Mouse (Mus musculus) midbrain, embryonic 14.5 days (tissue): ENCODE data around the gene Sh3tc1. TPM values are rescaled to one million over a fixed set of nuclear protein-coding genes. Genes with fewer than 3 reads are reported as not detected.

Experiments used
- ATAC-seq: fragments of 200-750 bp; cut with Nextera tagmentation; 2 replicates; pipeline ENCODE4 v1.8.0; 2017; ENCODE audit warnings: moderate number of reproducible peaks, moderate library complexity; ENCODE audit not compliant: low FRiP score, low TSS enrichment
- DNase-seq: peaks from one replicate; pipeline ENCODE4 v3.0.0-alpha.2; 2015
- H3K27ac ChIP-seq: fragments of 300-500 bp; sonication (generic); replicated peaks from 2 replicates; pipeline ENCODE4 v1.5.1; 2014; ENCODE audit warnings: mild to moderate bottlenecking, low read depth, low read length, moderate library complexity
- H3K27me3 ChIP-seq: fragments of 300-500 bp; sonication (generic); 2 replicates; pipeline ENCODE4 v1.6.1; 2014; ENCODE audit warnings: low read length, control low read depth, mixed read lengths; ENCODE audit not compliant: control insufficient read depth, insufficient read depth
- H3K36me3 ChIP-seq: fragments of 300-500 bp; sonication (generic); 2 replicates; pipeline ENCODE4 v1.6.1; 2014; ENCODE audit warnings: low read length, control low read depth; ENCODE audit not compliant: control insufficient read depth, insufficient read depth
- H3K4me1 ChIP-seq: fragments of 300-500 bp; sonication (generic); 2 replicates; pipeline ENCODE4 v1.6.1; 2014; ENCODE audit warnings: mild to moderate bottlenecking, antibody characterized with exemption, low read length, control low read depth; ENCODE audit not compliant: control insufficient read depth, insufficient read depth
- H3K4me2 ChIP-seq: fragments of 300-500 bp; sonication (generic); 2 replicates; pipeline ENCODE4 v1.6.1; 2014; ENCODE audit warnings: mild to moderate bottlenecking, low read length, moderate library complexity
- H3K4me3 ChIP-seq: fragments of 300-500 bp; sonication (generic); replicated peaks from 2 replicates; pipeline ENCODE4 v1.5.1; 2014; ENCODE audit warnings: low read depth, low read length
- H3K9ac ChIP-seq: fragments of 300-500 bp; sonication (generic); replicated peaks from 2 replicates; pipeline ENCODE4 v1.6.1; 2014; ENCODE audit warnings: mild to moderate bottlenecking, low read length, moderate library complexity
- H3K9me3 ChIP-seq: fragments of 300-500 bp; sonication (generic); 2 replicates; pipeline ENCODE4 v1.6.1; 2016; ENCODE audit warnings: low read length, control low read depth, mixed read lengths; ENCODE audit not compliant: control insufficient read depth
- WGBS: fragments of 180-500 bp; shearing (Covaris S2); extraction: QIAGEN DNeasy Blood & Tissue Kit; methylation state at CpG from one replicate; pipeline ENCODE4 v1.1.7; 2014; 5-methylcytosine and 5-hydroxymethylcytosine counted together
- polyA plus RNA-seq: library from polyadenylated mRNA; unstranded; fragments of >200 nt; fragmentation: Nextera tagmentation; extraction: Ambion mirVana; gene quantifications from 2 replicates; pipeline ENCODE4 v1.2.1, GENCODE M21; 2014

The Sh3tc1 gene
- 1.7 and 2.2 TPM in 2 replicates for polyA plus RNA-seq

DNA sequence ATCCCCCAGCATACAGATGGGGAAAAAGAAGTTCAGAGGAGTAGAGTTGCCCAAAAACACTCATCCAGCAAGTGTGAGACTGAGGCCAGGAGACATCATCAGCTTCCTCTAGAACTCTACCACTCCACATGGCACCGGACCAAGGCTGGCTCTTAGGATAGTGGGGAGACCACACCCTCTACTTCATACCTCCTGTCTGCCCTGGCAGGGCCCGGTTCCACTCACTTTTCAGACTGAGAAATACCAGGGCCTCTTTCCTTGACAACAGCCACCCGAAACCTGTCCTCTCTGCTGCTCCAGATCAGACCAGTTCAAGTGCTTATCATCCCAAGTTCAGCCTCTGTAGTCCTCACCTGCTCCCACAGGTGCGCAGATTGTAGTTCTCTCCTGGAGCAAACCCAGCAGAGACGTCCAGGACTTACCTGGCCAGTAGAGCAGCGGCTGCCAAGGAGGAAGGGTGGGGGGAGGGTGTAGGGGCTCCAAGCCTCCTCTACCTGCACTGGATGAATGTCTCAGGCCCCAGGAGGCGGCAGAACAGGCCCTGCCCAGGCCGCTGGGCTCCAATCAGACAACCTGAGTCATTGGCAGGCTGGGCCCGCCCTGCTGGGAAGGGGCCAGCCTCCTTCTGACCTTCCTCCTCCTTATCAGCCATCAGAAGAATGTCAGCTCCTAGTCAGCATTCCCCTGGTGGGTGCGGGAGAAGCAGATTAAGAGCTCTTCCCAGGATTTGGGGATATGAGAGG lies at the start of gene Sh3tc1:
TSS of gene Sh3tc1 (minus strand) at position 452 of the 743 bp plus-strand sequence.
- ATAC-seq (no peak), DNase-seq (no peak)
- no peaks in the 10 kb centered on the region for H3K36me3 ChIP-seq
- H3K27me3 ChIP-seq = no peaks in the 10 kb centered on the region
- WGBS = 22% methylated on average over 10 of the region's 10 CpGs
- no peaks in the 10 kb centered on the region for H3K9me3 ChIP-seq
- no peaks in the 10 kb centered on the region for H3K4me1 ChIP-seq
- H3K4me3 ChIP-seq = no peak within 1 kb of the TSS
- H3K9ac ChIP-seq = no peak within 1 kb of the TSS
- H3K4me2 ChIP-seq = no peak within 1 kb of the TSS
- H3K27ac ChIP-seq = no peak within 1 kb of the TSS

DNA sequence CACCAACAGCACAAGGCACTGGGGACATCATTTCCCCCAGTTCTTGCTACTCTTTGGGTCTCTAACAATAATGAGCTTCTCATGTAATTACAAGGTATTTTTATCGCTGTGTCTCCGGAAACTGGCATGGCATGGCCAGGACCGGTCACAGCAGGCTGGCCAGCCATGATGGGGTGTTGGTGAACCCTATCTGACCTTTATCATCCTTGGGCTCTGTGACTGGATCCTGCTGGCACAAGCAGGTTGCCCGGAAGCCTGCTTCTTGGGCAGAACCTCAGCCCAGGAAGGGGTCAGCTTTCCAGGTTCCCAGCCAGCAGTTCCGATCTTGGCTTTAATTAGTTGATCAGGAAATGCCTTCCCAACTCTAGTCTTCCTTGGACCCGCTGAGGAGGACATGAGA lies 48.9 kb upstream of the Sh3tc1 start:
- no peak overlapping the region for H3K27ac ChIP-seq
- no peak overlapping the region for H3K9ac ChIP-seq
- H3K4me2 ChIP-seq = no peak overlapping the region
- H3K4me1 ChIP-seq = no peaks in the 10 kb centered on the region
- 83% methylated on average over 6 of the region's 6 CpGs for WGBS
- H3K4me3 ChIP-seq = no peak overlapping the region
- H3K27me3 ChIP-seq = no peaks in the 10 kb centered on the region
- DNase-seq (no peak), ATAC-seq (no peak)
- no peaks in the 10 kb centered on the region for H3K36me3 ChIP-seq
- no peaks in the 10 kb centered on the region for H3K9me3 ChIP-seq

DNA sequence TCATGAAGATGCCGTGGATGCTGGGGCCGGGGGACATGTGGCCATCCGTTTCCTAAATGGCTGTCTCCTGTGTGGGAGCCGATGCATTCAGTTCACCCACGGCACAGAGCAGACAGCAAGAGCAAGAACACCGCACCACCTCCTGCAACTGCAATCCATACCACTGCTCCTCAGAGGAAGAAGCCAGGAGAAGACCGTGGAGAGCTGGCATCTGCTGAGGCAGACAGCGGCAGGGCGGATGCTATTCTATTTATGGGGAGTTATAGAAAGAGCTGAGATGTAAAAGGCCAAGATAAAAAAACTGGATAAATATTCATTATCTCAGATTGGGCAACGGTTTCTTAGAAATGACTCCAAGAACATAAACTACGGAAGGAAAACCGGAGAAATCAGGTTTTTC lies 48.1 kb upstream of the Sh3tc1 start:
- no peak for DNase-seq

DNA sequence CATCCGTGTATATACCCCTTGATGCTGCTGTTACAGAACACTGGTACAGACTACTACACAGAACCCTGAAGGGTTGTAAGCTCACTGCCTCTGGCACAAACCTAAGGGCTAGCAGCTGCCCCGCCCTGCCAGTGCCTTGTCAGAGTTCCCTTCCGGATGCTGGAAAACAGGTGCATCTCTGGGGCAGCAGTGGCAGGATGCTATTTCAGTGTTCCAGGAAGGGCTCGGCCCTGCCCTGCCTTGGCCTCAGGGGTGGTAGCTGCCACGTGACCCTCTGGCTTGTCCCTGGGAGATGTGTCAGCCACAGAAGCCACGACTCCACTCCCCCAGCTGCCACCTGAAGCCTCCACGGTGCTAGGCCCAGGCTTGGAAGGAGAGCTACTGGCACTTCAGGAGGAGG lies 46.1 kb upstream of the Sh3tc1 start:
- no peak for ATAC-seq
- no peak overlapping the region for H3K9ac ChIP-seq
- H3K9me3 ChIP-seq = no peaks in the 10 kb centered on the region
- no peaks in the 10 kb centered on the region for H3K4me1 ChIP-seq
- H3K27ac ChIP-seq = no peak overlapping the region
- H3K36me3 ChIP-seq = no peaks in the 10 kb centered on the region
- DNase-seq = no peak
- H3K4me3 ChIP-seq = no peak overlapping the region
- no peak overlapping the region for H3K4me2 ChIP-seq
- no peaks in the 10 kb centered on the region for H3K27me3 ChIP-seq
- 76% methylated on average over 7 of the region's 7 CpGs for WGBS

More for the DNA sequence above, 48.1 kb upstream of the Sh3tc1 start:
- no peak overlapping the region for H3K27ac ChIP-seq
- no peak overlapping the region for H3K4me3 ChIP-seq
- H3K4me1 ChIP-seq = no peaks in the 10 kb centered on the region
- no peaks in the 10 kb centered on the region for H3K9me3 ChIP-seq
- ATAC-seq = no peak
- H3K9ac ChIP-seq = no peak overlapping the region
- no peak overlapping the region for H3K4me2 ChIP-seq
- WGBS = 92% methylated on average over 12 of the region's 12 CpGs
- H3K36me3 ChIP-seq = no peaks in the 10 kb centered on the region
- no peaks in the 10 kb centered on the region for H3K27me3 ChIP-seq

DNA sequence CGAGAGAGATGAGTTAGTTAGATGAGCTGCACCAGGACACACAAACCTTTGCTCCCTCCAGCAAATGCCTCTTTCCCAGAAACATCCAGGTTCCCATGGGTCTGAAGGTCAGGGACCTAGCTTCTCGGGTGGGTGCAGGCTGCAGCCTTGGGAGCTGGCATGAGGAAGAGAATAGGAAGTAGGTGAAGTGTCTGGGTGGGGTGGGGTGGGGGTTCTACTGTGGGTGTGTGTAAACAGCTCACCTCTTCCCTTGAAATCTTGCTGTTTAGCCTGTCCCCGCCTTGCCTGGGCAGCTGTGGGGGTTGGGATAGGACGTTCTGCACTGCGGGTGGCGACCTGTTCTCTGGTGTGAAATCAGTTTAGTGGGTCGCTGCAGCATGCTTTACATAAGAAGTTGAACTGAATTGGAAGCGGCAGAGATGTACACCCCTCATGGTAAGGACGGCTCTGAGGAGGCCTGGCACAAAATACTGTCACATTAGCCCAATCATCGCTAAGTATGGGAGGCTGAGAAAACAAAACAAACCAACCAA lies 42.9 kb upstream of the Sh3tc1 start:
- Histone ChIP-seq H3K9me3 (no peaks in the 10 kb centered on the region), H3K36me3 (no peaks in the 10 kb centered on the region), H3K27ac (no peak overlapping the region), H3K9ac (no peak overlapping the region), H3K27me3 (no peaks in the 10 kb centered on the region), H3K4me3 (no peak overlapping the region), H3K4me1 (no peaks in the 10 kb centered on the region), H3K4me2 (no peak overlapping the region)
- DNase-seq = no peak
- 56% methylated on average over 10 of the region's 10 CpGs for WGBS
- ATAC-seq = no peak

DNA sequence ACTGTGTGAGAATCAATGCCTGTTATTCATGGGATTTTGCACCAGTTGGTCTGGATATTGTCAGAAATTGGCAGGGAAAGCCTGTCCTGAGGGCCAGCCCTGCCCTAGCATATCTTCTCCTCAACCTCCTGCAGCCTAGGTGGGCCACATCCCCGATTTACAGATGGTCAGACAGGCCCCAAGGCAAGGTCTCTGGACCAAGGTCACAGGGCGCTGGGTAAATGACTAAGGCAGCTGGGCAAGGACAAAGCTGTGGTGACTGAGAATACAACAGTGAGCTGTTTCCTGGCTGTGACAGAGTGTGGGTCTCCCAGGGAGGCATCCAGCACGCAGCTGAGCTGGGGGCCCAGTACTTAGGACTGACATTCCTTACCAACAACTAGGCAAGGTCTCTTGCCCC lies 41.3 kb upstream of the Sh3tc1 start:
- DNase-seq (no peak), ATAC-seq (no peak)
- Histone ChIP-seq H3K9me3 (no peaks in the 10 kb centered on the region), H3K36me3 (no peaks in the 10 kb centered on the region), H3K9ac (no peak overlapping the region), H3K4me1 (no peaks in the 10 kb centered on the region), H3K4me3 (no peak overlapping the region), H3K27me3 (no peaks in the 10 kb centered on the region), H3K4me2 (no peak overlapping the region), H3K27ac (no peak overlapping the region)
- WGBS = 71% methylated on average over 3 of the region's 3 CpGs

DNA sequence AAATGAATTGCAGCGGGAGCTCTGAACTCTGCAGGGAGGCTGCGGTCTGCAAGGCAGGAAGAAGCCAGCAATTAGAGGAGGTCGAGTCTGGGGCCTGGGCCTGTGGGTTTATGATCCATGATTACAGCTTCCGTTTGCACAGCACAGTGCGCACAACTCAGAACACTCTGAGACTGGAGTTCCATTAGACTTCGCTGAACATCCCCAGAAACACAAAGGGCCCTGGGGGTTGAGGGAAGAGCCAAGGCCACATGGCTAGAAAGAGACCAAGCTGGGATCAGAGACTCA lies 34.3 kb upstream of the Sh3tc1 start:
- Histone ChIP-seq H3K4me3 (no peak overlapping the region), H3K27ac (no peak overlapping the region), H3K4me2 (no peak overlapping the region), H3K36me3 (no peaks in the 10 kb centered on the region), H3K9ac (0 out of 2 replicates have a peak overlapping the region, but pooled peaks have one; percentile 1), H3K9me3 (no peaks in the 10 kb centered on the region), H3K27me3 (no peaks in the 10 kb centered on the region), H3K4me1 (no peaks in the 10 kb centered on the region)
- WGBS = 57% methylated on average over 6 of the region's 6 CpGs
- DNase-seq = no peak
- no peak for ATAC-seq

DNA sequence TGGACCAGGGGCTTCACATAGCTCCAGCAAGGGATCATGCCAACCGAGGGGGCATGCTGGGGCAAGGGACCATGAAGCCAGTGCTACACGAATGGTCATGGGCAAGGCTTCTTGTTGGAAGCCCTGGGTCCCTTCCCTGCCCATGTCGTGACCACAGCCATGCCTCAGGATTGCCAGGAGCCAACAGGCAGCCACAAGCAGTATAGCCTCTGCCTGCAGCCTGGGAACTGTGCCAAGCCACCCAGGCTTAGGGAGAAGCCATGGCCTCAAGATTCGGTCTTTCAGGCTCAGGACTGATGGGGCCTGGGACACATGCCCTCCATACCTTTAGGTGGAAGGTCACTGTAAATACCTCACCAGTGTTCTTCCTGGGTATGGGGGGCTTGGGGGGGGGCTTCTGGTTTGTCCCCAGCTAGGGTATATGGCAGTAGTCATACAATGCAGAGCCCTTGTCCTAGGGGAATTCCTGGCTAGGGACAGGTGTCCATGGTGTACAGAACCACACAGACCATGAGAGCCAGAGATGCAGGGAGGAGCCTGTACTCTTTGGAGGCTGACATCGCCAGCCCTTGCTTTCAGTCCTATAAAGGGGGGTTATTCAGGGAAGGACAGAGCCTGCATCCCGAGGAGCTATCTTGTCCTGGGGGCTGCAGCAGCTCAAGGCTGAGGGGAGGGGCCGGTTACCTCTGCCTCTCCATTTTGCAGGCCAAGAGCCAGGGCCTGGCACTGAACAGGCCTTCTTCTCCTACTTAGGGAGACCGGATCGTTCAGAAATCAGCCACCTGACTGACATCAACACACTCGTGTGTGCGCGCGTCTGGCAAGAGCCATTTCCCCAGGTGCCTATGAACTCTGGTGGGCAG lies 33.7 kb upstream of the Sh3tc1 start:
- no peaks in the 10 kb centered on the region for H3K9me3 ChIP-seq
- ATAC-seq = no peak
- H3K9ac ChIP-seq = 0 out of 2 replicates have a peak overlapping the region, but pooled peaks have one; percentile 1
- H3K4me3 ChIP-seq = no peak overlapping the region
- WGBS = 66% methylated on average over 13 of the region's 13 CpGs
- no peaks in the 10 kb centered on the region for H3K27me3 ChIP-seq
- DNase-seq = peak; percentile 54
- H3K4me1 ChIP-seq = no peaks in the 10 kb centered on the region
- H3K4me2 ChIP-seq = no peak overlapping the region
- H3K36me3 ChIP-seq = no peaks in the 10 kb centered on the region
- H3K27ac ChIP-seq = no peak overlapping the region
